Comparison of ENCODE assay signal across 9 mouse cellular contexts in genomic region chr4:99881882-99882281, GRCm38 (mm10). TPM values are rescaled to one million over a fixed set of nuclear protein-coding genes. Genes with fewer than 3 reads are reported as not detected.
DNase-seq lines count a peak whose midpoint lies in the region; TF ChIP-seq lines count a peak whose summit lies in the region.
"Had no signal": no experiment of that assay in that cellular context is flagged by ENCODE, and none has a peak within 500 bp of the region (broad histone marks: within the 10 kb centered on the region; RNA-seq: fewer than 3 reads in every experiment).

No protein-coding gene starts in this region.

- intact Hi-C loops in left cerebral cortex, adult 2 months (cut with DNase I), result no loop called here

- peak; percentile 55 for DNase-seq in cerebellum, adult 9-10 months
- no peak for DNase-seq in cerebellum, adult 9-11 months
- DNase-seq in layer of hippocampus, adult 2 months (ENCODE audit: low spot score in 2 of 2), result peak; percentile 19 to 34
- no peak for DNase-seq in layer of hippocampus, adult 8-10 months (ENCODE audit: low spot score in 2 of 2)
- DNase-seq in MN1 (ENCODE audit: low spot score), result peak; percentile 9
- peak; percentile 15 to 17 for DNase-seq in left cerebral cortex, adult 2 months (ENCODE audit: extremely low spot score in 1 of 2, low spot score in 2 of 2)
- DNase-seq in yolk sac, embryonic 10.5 days (ENCODE audit: low spot score), result no peak
- no peak for DNase-seq in gastrocnemius, adult 8-10 months (ENCODE audit: low spot score in 2 of 2)

- H3K4me3 ChIP-seq in layer of hippocampus, adult 2 months, result no peak overlapping the region
- H3K4me3 ChIP-seq in left cerebral cortex, adult 2 months, result no peak overlapping the region
- H3K4me3 ChIP-seq: embryonic facial prominence, embryonic 15.5 days had no signal

- no peak overlapping the region for H3K27ac ChIP-seq in layer of hippocampus, adult 2 months
- no peak overlapping the region for H3K27ac ChIP-seq in left cerebral cortex, adult 2 months
- H3K27ac ChIP-seq: embryonic facial prominence, embryonic 15.5 days had no signal

- peak; percentile 90 for TF ChIP-seq CTCF in layer of hippocampus, adult 2 months (conservative IDR thresholded peaks at IDR 0.05)
- TF ChIP-seq CTCF in left cerebral cortex, adult 2 months (IDR thresholded peaks at IDR 0.05), result peak; percentile 84

RNA-seq across cellular contexts. Expression of gene Pgm1, which starts 47.3 kb away (rescaled TPM):
- 10 to 100 TPM; 62.4 to 63.0 TPM for total RNA-seq in layer of hippocampus, adult 2 months (2021)
- total RNA-seq in layer of hippocampus, adult 8-10 months (2022), result 10 to 100 TPM; 61.5 to 70.0 (median 67.4) TPM
- 10 to 100 TPM; 50.6 to 52.2 TPM for total RNA-seq in left cerebral cortex, adult 2 months (2021)
- total RNA-seq in gastrocnemius, adult 8-10 months (2022), result 1,000 to 10,000 TPM; 1,246 to 1,471 (median 1,386) TPM

RNA-seq across cellular contexts. Expression of gene Itgb3bp, which starts 47.7 kb away (rescaled TPM):
- total RNA-seq in layer of hippocampus, adult 2 months (2021), result 1 to 10 TPM; 5.1 to 6.4 TPM
- total RNA-seq in layer of hippocampus, adult 8-10 months (2022), result 1 to 10 TPM; 3.5 to 7.3 (median 5.3) TPM
- total RNA-seq in left cerebral cortex, adult 2 months (2021), result 1 to 10 TPM; 4.1 to 4.8 TPM
- 1 to 10 TPM; 3.4 to 7.5 (median 5.4) TPM for total RNA-seq in gastrocnemius, adult 8-10 months (2022)

RNA-seq across cellular contexts. Expression of gene Efcab7, which starts 52.9 kb away (rescaled TPM):
- 10 to 100 TPM; 11.6 to 12.1 TPM for total RNA-seq in layer of hippocampus, adult 2 months (2021)
- 10 to 100 TPM in 2 of 4 experiments, 1 to 10 TPM in 2; 8.7 to 12.0 (median 10.6) TPM for total RNA-seq in layer of hippocampus, adult 8-10 months (2022)
- total RNA-seq in left cerebral cortex, adult 2 months (2021), result 1 to 10 TPM; 4.7 to 5.7 TPM
- total RNA-seq in gastrocnemius, adult 8-10 months (2022), result 1 to 10 TPM in 3 of 4 experiments, under 1 TPM in 1; 0.34 to 2.0 (median 1.5) TPM

Comparison
In these comparisons a context has a peak if more than half of its experiments do, and no peak if none do; other contexts are left out.
1. DNase-seq: peak in cerebellum, adult 9-10 months (single experiment), layer of hippocampus, adult 2 months (2 of 2), MN1 (single experiment) and left cerebral cortex, adult 2 months (2 of 2); none in cerebellum, adult 9-11 months (single experiment), layer of hippocampus, adult 8-10 months (0 of 2), yolk sac, embryonic 10.5 days (single experiment) and gastrocnemius, adult 8-10 months (0 of 2).
2. RNA of gene Pgm1, which starts 47.3 kb away (total RNA-seq): 1,246 to 1,471 TPM in gastrocnemius, adult 8-10 months; 61.5 to 70.0 TPM in layer of hippocampus, adult 8-10 months, 62.4 to 63.0 TPM in layer of hippocampus, adult 2 months and 50.6 to 52.2 TPM in left cerebral cortex, adult 2 months; every median in the first group is over 10 times any median in the second.